Mouse (Mus musculus) kidney, embryonic 16.5 days (tissue): Measurements from ENCODE around the gene Sbf1. TPM values are rescaled to one million over a fixed set of nuclear protein-coding genes. Genes with fewer than 3 reads are reported as not detected.
A peak's percentile ranks its signal among the peaks of the same experiment; 100 is the strongest.

ENCODE experiments used
- ATAC-seq: fragments of 200-750 bp; cut with Nextera tagmentation; 2 replicates; pipeline ENCODE4 v1.8.0; 2017; ENCODE audit warnings: moderate TSS enrichment; ENCODE audit not compliant: low FRiP score, low TSS enrichment
- H3K27ac ChIP-seq: fragments of 300-500 bp; sonication (generic); 2 replicates; pipeline ENCODE4 v1.5.1; 2014; ENCODE audit warnings: low read length
- H3K27me3 ChIP-seq: fragments of 300-500 bp; sonication (generic); 2 replicates; pipeline ENCODE4 v1.6.1; 2014; ENCODE audit warnings: low read length, control low read depth, mixed read lengths; ENCODE audit not compliant: insufficient read depth
- H3K36me3 ChIP-seq: fragments of 300-500 bp; sonication (generic); 2 replicates; pipeline ENCODE4 v1.6.1; 2014; ENCODE audit warnings: low read length, control low read depth, mixed read lengths; ENCODE audit not compliant: insufficient read depth
- H3K4me1 ChIP-seq: fragments of 300-500 bp; sonication (generic); 2 replicates; pipeline ENCODE4 v1.6.1; 2014; ENCODE audit warnings: low read length, control low read depth, mixed read lengths; ENCODE audit not compliant: insufficient read depth
- H3K4me2 ChIP-seq: fragments of 300-500 bp; sonication (generic); replicated peaks from 2 replicates; pipeline ENCODE4 v1.6.1; 2014; ENCODE audit warnings: low read depth, low read length
- H3K4me3 ChIP-seq: fragments of 300-500 bp; sonication (generic); 2 replicates; pipeline ENCODE4 v1.5.1; 2014; ENCODE audit warnings: mild to moderate bottlenecking, low read length
- H3K9ac ChIP-seq: fragments of 300-500 bp; sonication (generic); replicated peaks from 2 replicates; pipeline ENCODE4 v1.6.1; 2014; ENCODE audit warnings: low read length
- H3K9me3 ChIP-seq: fragments of 300-500 bp; sonication (generic); 2 replicates; pipeline ENCODE4 v1.6.1; 2016; ENCODE audit warnings: low read length, control low read depth
- WGBS: fragments of 180-500 bp; shearing (Covaris S2); extraction: QIAGEN DNeasy Blood & Tissue Kit; methylation state at CpG from one replicate; pipeline ENCODE4 v1.1.7; 2014; 5-methylcytosine and 5-hydroxymethylcytosine counted together
- polyA plus RNA-seq: library from polyadenylated mRNA; unstranded; fragments of >200 nt; fragmentation: Nextera tagmentation; extraction: Ambion mirVana; gene quantifications from 2 replicates; pipeline ENCODE4 v1.2.1, GENCODE M21; 2015

Gene Sbf1
- polyA plus RNA-seq: 49.3 and 52.0 TPM in 2 replicates

- Histone ChIP-seq H3K27me3 (no peaks in the 10 kb centered on the region), H3K4me3 (peak within 1 kb of the TSS; percentile 81), H3K4me1 (peaks cover 18% of the 10 kb centered on the region), H3K9ac (peak within 1 kb of the TSS; percentile 79), H3K9me3 (no peaks in the 10 kb centered on the region), H3K4me2 (peak within 1 kb of the TSS; percentile 89), H3K27ac (peak within 1 kb of the TSS; percentile 59; the same call in 1 of the 2 replicates), H3K36me3 (no peaks in the 10 kb centered on the region)
- ATAC-seq: peak; percentile 100
- under 1% methylated on average over 37 of the region's 37 CpGs for WGBS
These were observed at the start of gene Sbf1 for GRCm38 (mm10) chr15:89315190-89315731. Sbf1 (minus strand) TSS chr15:89315311.

- 84% methylated on average over 7 of the region's 7 CpGs for WGBS
- no peak for ATAC-seq
- peaks cover 71% of the 10 kb centered on the region for H3K36me3 ChIP-seq
- H3K9me3 ChIP-seq: no peaks in the 10 kb centered on the region
- H3K27me3 ChIP-seq: no peaks in the 10 kb centered on the region
- H3K4me2 ChIP-seq: no peak overlapping the region
- peaks cover 2% of the 10 kb centered on the region; the same call in 1 of the 2 replicates for H3K4me1 ChIP-seq
- H3K27ac ChIP-seq: no peak overlapping the region
- no peak overlapping the region for H3K9ac ChIP-seq
- H3K4me3 ChIP-seq: no peak overlapping the region
These were observed 47.9 kb upstream of the Sbf1 start for GRCm38 (mm10) chr15:89363051-89363450.

DNA sequence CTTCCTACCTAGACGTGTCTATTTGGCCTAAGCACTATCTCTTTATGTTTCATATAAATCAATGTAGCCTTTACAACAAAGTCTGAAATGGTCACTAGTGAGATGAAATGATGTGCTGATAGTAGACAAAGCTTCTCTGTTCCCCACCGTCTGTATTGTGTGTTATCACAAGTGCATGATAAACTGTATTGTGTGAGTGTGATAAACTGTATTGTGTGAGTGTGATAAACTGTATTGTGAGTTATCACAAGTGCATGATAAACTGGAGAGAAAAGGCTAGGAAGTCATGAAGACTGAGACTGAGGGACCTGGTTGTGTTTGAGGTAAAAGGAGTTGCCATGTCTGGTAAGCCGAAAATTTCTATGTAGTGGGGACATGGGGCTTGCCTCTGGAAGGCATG is 43.7 kb upstream of the Sbf1 start:
- H3K4me2 ChIP-seq: no peak overlapping the region
- no peak overlapping the region for H3K27ac ChIP-seq
- H3K9me3 ChIP-seq: no peaks in the 10 kb centered on the region
- H3K36me3 ChIP-seq: peaks cover 29% of the 10 kb centered on the region
- WGBS: 78% methylated on average over 3 of the region's 3 CpGs
- no peak overlapping the region for H3K4me3 ChIP-seq
- H3K27me3 ChIP-seq: no peaks in the 10 kb centered on the region
- peaks cover 22% of the 10 kb centered on the region for H3K4me1 ChIP-seq
- H3K9ac ChIP-seq: no peak overlapping the region
- no peak for ATAC-seq

GRCm38 (mm10) chr15:89356372-89356771 is 41.3 kb upstream of the Sbf1 start:
- ATAC-seq: peak; percentile 74
- Histone ChIP-seq H3K4me1 (peaks cover 22% of the 10 kb centered on the region), H3K36me3 (peaks cover 32% of the 10 kb centered on the region), H3K9me3 (no peaks in the 10 kb centered on the region), H3K4me3 (peak overlapping the region; percentile 62), H3K4me2 (peak overlapping the region; percentile 76), H3K27ac (peak overlapping the region; percentile 89), H3K27me3 (no peaks in the 10 kb centered on the region), H3K9ac (peak overlapping the region; percentile 77)
- WGBS: under 1% methylated on average over 15 of the region's 15 CpGs

DNA sequence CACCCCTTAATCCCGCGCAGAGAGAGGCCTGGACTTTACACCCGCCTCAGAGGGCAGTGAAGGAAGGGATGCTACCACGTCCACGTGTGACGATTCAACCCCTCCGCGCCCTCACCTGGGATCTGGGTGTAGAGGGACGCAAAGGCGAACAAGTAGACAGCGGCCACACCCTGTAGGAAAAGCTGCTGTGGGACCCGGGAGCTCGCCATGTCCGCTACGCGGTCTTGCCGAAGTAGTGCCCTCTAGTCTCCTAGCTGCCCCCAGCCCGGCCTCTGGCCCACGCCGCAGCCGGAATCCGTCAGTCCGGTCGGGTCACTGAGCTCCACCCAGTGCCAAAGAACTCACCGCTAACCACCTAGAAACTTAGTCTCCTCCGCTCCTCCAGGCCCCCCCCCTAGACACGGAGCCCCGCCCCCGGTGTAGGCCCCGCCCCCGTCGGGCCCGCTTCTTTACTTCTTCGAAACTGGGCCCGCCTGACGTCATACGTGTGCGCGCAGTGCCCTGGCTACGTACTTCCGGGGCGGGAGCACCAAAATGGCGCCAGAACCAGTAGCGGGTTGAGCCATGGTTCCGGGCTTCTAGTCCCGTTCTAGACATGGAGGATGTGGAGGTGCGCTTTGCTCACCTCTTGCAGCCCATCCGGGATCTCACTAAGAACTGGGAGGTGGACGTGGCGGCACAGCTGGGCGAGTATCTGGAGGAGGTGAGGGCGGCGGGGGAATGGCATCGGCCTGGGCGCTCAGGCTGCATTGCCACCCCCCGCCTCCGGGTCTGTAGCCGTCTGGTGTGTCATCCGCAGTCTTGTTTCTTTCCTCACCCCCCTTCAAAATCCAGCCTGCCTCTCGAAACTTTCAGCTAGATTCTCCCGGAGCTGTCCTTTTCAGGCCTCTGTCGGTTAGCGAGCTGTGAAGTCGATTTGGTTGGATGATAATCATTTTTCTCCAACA is 40.4 kb upstream of the Sbf1 start, which contains the start of the genes Lmf2 and Ncaph2:
Lmf2 (minus strand) TSS at position 419 of the 947 bp plus-strand sequence.
Ncaph2 (plus strand) TSS at position 479 of the 947 bp plus-strand sequence.
- under 1% methylated on average over 62 of the region's 64 CpGs for WGBS
- peak; percentile 90 for ATAC-seq
- H3K27me3 ChIP-seq: no peaks in the 10 kb centered on the region
- no peaks in the 10 kb centered on the region for H3K9me3 ChIP-seq
- H3K4me1 ChIP-seq: peaks cover 22% of the 10 kb centered on the region
- peak within 1 kb of the TSS; percentile 89 for H3K27ac ChIP-seq
- H3K36me3 ChIP-seq: peaks cover 31% of the 10 kb centered on the region
- H3K9ac ChIP-seq: peak within 1 kb of the TSS; percentile 77
- peak within 1 kb of the TSS; percentile 80 for H3K4me2 ChIP-seq
- peak within 1 kb of the TSS; percentile 62 for H3K4me3 ChIP-seq

- no peak for ATAC-seq
- peaks cover 22% of the 10 kb centered on the region for H3K4me1 ChIP-seq
- H3K9ac ChIP-seq: peak overlapping the region; percentile 77
- peak overlapping the region; percentile 62 for H3K4me3 ChIP-seq
- peaks cover 29% of the 10 kb centered on the region for H3K36me3 ChIP-seq
- 70% methylated on average over 7 of the region's 7 CpGs for WGBS
- H3K4me2 ChIP-seq: peak overlapping the region; percentile 80
- H3K27me3 ChIP-seq: no peaks in the 10 kb centered on the region
- no peak overlapping the region for H3K27ac ChIP-seq
- no peaks in the 10 kb centered on the region for H3K9me3 ChIP-seq
These were observed 39.3 kb upstream of the Sbf1 start for GRCm38 (mm10) chr15:89354455-89354854.

DNA sequence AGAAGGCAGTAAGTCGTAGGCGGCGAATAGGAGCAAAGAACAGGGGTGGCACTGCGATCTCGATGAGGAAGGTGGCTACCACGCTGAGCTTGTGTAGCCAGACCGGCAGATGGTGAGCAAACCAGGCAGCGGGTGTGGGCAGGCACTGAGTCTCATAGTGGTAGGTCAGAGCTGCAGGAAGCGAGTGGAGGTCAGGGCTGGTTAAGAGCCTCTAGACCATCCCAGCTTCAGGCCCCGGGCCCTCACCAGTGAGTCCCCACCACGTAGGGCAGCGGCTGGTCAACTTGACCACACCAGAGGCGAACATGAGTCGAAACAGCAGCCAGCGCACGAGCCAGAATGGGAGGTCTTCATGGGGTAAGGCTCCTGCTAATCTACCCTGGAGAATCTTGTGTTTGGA is 38.7 kb upstream of the Sbf1 start:
- no peak for ATAC-seq
- no peak overlapping the region for H3K27ac ChIP-seq
- H3K9ac ChIP-seq: peak overlapping the region; percentile 77; the same call in 1 of the 2 replicates
- WGBS: 96% methylated on average over 16 of the region's 16 CpGs
- no peaks in the 10 kb centered on the region for H3K9me3 ChIP-seq
- H3K36me3 ChIP-seq: peaks cover 29% of the 10 kb centered on the region
- H3K4me2 ChIP-seq: no peak overlapping the region
- no peak overlapping the region for H3K4me3 ChIP-seq
- no peaks in the 10 kb centered on the region for H3K27me3 ChIP-seq
- peaks cover 22% of the 10 kb centered on the region for H3K4me1 ChIP-seq

- Histone ChIP-seq H3K27ac (no peak overlapping the region), H3K4me3 (no peak overlapping the region), H3K27me3 (no peaks in the 10 kb centered on the region), H3K9me3 (no peaks in the 10 kb centered on the region), H3K4me1 (peaks cover 17% of the 10 kb centered on the region), H3K4me2 (no peak overlapping the region), H3K9ac (no peak overlapping the region), H3K36me3 (peaks cover 29% of the 10 kb centered on the region)
- WGBS: 98% methylated on average over 12 of the region's 12 CpGs
- no peak for ATAC-seq
These were observed 37.7 kb upstream of the Sbf1 start for GRCm38 (mm10) chr15:89352795-89353194.

DNA sequence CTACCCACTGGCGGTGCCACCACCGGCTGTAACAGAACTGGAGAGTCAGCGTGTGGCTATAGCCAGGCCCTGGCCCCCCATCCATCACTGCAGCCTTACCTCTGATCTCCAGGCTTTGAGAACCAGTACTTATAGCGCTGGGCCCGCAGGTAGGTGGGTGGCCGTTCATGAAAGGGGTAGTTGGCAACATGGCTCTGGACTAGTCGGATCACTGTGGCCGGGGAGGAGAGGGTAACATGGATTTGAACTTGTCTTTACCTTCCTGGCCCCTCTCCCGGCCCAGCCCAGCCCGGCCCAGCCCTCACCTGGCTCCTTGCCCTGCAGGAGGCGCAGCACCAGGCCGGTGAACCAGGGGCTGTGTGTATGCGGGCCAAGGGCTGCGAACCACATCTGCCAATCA is 36.9 kb upstream of the Sbf1 start:
- no peak overlapping the region for H3K27ac ChIP-seq
- peaks cover 14% of the 10 kb centered on the region for H3K4me1 ChIP-seq
- peaks cover 29% of the 10 kb centered on the region for H3K36me3 ChIP-seq
- no peak for ATAC-seq
- H3K4me2 ChIP-seq: no peak overlapping the region
- H3K27me3 ChIP-seq: no peaks in the 10 kb centered on the region
- H3K4me3 ChIP-seq: no peak overlapping the region
- no peak overlapping the region for H3K9ac ChIP-seq
- WGBS: 94% methylated on average over 14 of the region's 14 CpGs
- no peaks in the 10 kb centered on the region for H3K9me3 ChIP-seq
